ENCODE assay signal across 14 mouse cellular contexts in the genomic region with DNA sequence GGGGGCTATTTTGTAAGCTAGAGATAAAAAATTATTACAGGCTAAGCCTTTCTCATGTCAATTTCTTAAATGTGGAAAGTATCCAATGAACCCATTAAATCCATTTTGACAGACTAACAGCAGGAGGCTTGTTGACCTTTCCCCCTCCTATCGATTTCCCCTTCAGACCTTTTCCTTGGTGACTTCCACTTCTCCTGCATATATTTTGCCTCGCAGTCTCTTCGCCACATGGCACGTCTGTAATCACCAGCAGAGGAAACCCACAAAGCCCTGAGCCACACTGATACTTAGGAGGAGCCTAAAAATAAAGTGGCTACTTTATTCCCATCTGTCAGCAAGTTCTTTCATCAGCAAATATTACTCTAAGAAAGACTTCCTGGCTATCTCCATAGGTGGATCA.
"Had no signal": no experiment of that assay in that cellular context is flagged by ENCODE, and none has a peak within 500 bp of the region (broad histone marks: within the 10 kb centered on the region; RNA-seq: fewer than 3 reads in every experiment).

No protein-coding gene starts in this region.

- H3K4me1 ChIP-seq: limb, embryonic 15.5 days; liver, embryonic 15.5 days had no signal

- H3K36me3 ChIP-seq: limb, embryonic 15.5 days; liver, embryonic 15.5 days had no signal

- H3K4me2 ChIP-seq: limb, embryonic 15.5 days; liver, embryonic 15.5 days; lung, embryonic 14.5 days had no signal

- H3K27me3 ChIP-seq: limb, embryonic 15.5 days; liver, embryonic 15.5 days had no signal

- DNase-seq: kidney, adult 8-10 months; kidney, postnatal 25 days; lung, embryonic 14.5 days; lung, postnatal 10 days; lung, postnatal 4 days; right cerebral cortex, postnatal 4 days; spleen, adult 18-20 months; thymus, adult 18-20 months; thymus, postnatal 14 days had no signal

- H3K9me3 ChIP-seq: limb, embryonic 15.5 days; liver, embryonic 15.5 days had no signal

- H3K9ac ChIP-seq: limb, embryonic 15.5 days; liver, embryonic 15.5 days; lung, embryonic 14.5 days had no signal

- H3K4me3 ChIP-seq: left cerebral cortex, adult 2 months; limb, embryonic 15.5 days; liver, embryonic 15.5 days had no signal

- ATAC-seq: intestine, postnatal 0 days; midbrain, embryonic 16.5 days had no signal

- H3K27ac ChIP-seq: left cerebral cortex, adult 2 months; limb, embryonic 15.5 days; liver, embryonic 15.5 days had no signal
